Mouse (Mus musculus) embryonic facial prominence, embryonic 13.5 days (tissue): ENCODE results near the gene Rgcc. TPM values are rescaled to one million over a fixed set of nuclear protein-coding genes. Genes with fewer than 3 reads are reported as not detected.

Experiments used
- ATAC-seq: fragments of 200-750 bp; cut with Nextera tagmentation; 2 replicates; pipeline ENCODE4 v1.8.0; 2017; ENCODE audit warnings: low read depth; ENCODE audit not compliant: insufficient number of reproducible peaks, insufficient read depth, low FRiP score, low TSS enrichment
- H3K27ac ChIP-seq: fragments of 300-500 bp; sonication (generic); 2 replicates; pipeline ENCODE4 v1.5.1; 2015; ENCODE audit warnings: moderate library complexity, mild to moderate bottlenecking, inconsistent platforms
- H3K27me3 ChIP-seq: fragments of 300-500 bp; sonication (generic); 2 replicates; pipeline ENCODE4 v1.6.1; 2015; ENCODE audit warnings: mild to moderate bottlenecking, inconsistent platforms
- H3K36me3 ChIP-seq: fragments of 300-500 bp; sonication (generic); 2 replicates; pipeline ENCODE4 v1.6.1; 2015; ENCODE audit warnings: mild to moderate bottlenecking, inconsistent platforms
- H3K4me1 ChIP-seq: fragments of 300-500 bp; sonication (generic); 2 replicates; pipeline ENCODE4 v1.6.1; 2015; ENCODE audit warnings: inconsistent platforms
- H3K4me2 ChIP-seq: fragments of 300-500 bp; sonication (generic); 2 replicates; pipeline ENCODE4 v1.6.1; 2015; ENCODE audit warnings: moderate library complexity, mild to moderate bottlenecking, inconsistent platforms
- H3K4me3 ChIP-seq: fragments of 300-500 bp; sonication (generic); 2 replicates; pipeline ENCODE4 v1.5.1; 2015; ENCODE audit warnings: mild to moderate bottlenecking, inconsistent platforms
- H3K9ac ChIP-seq: fragments of 300-500 bp; sonication (generic); 2 replicates; pipeline ENCODE4 v1.6.1; 2015; ENCODE audit warnings: mild to moderate bottlenecking, inconsistent platforms
- H3K9me3 ChIP-seq: fragments of 300-500 bp; sonication (generic); 2 replicates; pipeline ENCODE4 v1.6.1; 2016; ENCODE audit warnings: inconsistent platforms
- WGBS: fragments of 180-500 bp; shearing (Covaris S2); methylation state at CpG from one replicate; pipeline ENCODE4 v1.1.7; 2015; ENCODE audit warnings: mixed read lengths; 5-methylcytosine and 5-hydroxymethylcytosine counted together
- polyA plus RNA-seq: library from polyadenylated mRNA; unstranded; fragments of >200 nt; fragmentation: Nextera tagmentation; extraction: Ambion mirVana; gene quantifications from 2 replicates; pipeline ENCODE4 v1.2.1, GENCODE M21; 2015

The Rgcc gene
- polyA plus RNA-seq, 1 experiment from 2014 or later: 52.6 TPM

DNA sequence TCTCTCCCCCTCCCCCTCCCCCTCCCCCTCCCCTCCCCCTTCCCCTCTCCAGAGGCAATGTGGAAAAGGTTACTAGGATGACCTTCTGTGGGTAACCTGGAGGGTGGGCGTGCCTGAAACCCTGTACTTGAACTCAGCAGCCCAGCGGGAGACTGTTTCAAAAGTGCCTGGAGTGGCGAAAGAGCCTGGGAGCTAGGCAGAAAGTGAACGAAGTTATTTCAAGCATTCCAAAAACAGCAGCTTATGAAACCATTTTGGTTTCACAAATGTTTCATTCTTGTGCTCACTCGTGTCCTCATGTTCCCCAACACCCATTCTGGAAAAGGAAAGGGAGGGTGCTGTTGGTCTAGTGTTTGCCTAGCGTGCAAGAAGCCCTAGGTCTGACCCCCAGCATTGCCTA is 1.6 kb downstream of the Rgcc start:
- Histone ChIP-seq H3K27ac (no peak overlapping the region), H3K4me3 (peak overlapping the region; percentile 59), H3K9me3 (no peaks in the 10 kb centered on the region), H3K4me2 (peak overlapping the region; percentile 94), H3K36me3 (no peaks in the 10 kb centered on the region), H3K9ac (peak overlapping the region; percentile 77; the same call in 1 of the 2 replicates), H3K27me3 (0 out of 2 replicates have a peak, but pooled peaks cover 3% of the 10 kb centered on the region), H3K4me1 (peaks cover 54% of the 10 kb centered on the region)
- 17% methylated on average over 6 of the region's 6 CpGs for WGBS
- ATAC-seq: no peak

DNA sequence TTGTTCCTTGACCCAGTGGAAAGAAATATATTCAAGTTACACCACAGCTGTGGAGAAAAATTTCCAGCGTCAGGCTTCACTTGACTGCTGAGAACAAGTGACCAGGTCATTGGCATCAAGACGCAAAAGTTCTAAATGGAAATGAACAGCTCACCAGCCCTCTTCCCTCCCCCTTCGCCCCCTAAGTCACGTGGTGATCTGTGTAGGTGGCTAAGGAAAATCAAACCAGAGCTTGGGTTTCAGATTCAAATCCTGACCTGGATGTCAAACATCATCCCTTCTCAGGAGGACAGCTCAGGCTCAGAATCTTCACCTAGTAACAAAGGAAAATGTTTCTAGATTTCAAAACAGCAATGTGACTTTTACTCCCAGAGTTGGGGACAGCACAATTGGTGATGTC is 2.2 kb downstream of the Rgcc start:
- no peaks in the 10 kb centered on the region for H3K36me3 ChIP-seq
- 0 out of 2 replicates have a peak overlapping the region, but pooled peaks have one; percentile 2 for H3K9ac ChIP-seq
- no peak for ATAC-seq
- H3K4me1 ChIP-seq: peaks cover 54% of the 10 kb centered on the region
- H3K27ac ChIP-seq: no peak overlapping the region
- H3K4me2 ChIP-seq: peak overlapping the region; percentile 94
- whole genome bisulfite sequencing: 28% methylated on average over 4 of the region's 4 CpGs
- 0 out of 2 replicates have a peak, but pooled peaks cover 3% of the 10 kb centered on the region for H3K27me3 ChIP-seq
- no peaks in the 10 kb centered on the region for H3K9me3 ChIP-seq
- peak overlapping the region; percentile 16 for H3K4me3 ChIP-seq

DNA sequence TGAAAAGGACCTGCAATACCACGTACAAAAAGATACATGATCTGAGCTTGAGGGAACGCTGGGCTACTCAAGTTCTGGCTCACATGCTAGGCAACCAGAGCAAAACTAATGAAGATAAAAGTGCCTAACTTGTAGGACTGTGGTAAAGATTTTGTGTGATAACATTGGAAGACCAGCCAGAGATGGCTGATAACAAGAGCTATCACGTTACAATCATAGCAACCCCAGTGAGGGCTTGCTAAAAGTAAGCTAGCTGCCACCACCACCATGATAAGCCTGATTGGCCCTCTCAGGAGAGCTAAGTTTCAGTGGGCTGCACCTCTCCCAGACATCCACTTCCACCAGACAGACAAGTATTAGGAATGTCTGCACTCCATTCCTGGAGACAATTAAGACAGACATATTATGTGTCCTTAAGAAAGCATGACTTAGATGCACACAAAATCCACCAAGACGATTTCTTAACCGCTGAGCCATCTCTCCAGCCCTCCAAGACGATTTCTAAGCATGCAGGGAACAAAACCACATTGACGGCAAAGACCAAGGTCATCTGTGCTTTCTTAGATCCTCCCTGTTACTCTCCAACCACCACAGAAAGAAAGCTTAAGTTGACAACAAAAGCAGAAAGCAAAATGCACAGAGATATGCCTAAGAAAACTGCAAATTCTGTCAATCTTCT is 3.0 kb downstream of the Rgcc start:
- 31% methylated on average over 7 of the region's 7 CpGs for WGBS
- H3K27ac ChIP-seq: peak overlapping the region; percentile 22; the same call in 1 of the 2 replicates
- H3K4me1 ChIP-seq: peaks cover 61% of the 10 kb centered on the region
- ATAC-seq: no peak
- 0 out of 2 replicates have a peak overlapping the region, but pooled peaks have one; percentile 2 for H3K9ac ChIP-seq
- no peaks in the 10 kb centered on the region for H3K9me3 ChIP-seq
- H3K36me3 ChIP-seq: no peaks in the 10 kb centered on the region
- H3K27me3 ChIP-seq: 0 out of 2 replicates have a peak, but pooled peaks cover 3% of the 10 kb centered on the region
- peak overlapping the region; percentile 16 for H3K4me3 ChIP-seq
- H3K4me2 ChIP-seq: peak overlapping the region; percentile 94

DNA sequence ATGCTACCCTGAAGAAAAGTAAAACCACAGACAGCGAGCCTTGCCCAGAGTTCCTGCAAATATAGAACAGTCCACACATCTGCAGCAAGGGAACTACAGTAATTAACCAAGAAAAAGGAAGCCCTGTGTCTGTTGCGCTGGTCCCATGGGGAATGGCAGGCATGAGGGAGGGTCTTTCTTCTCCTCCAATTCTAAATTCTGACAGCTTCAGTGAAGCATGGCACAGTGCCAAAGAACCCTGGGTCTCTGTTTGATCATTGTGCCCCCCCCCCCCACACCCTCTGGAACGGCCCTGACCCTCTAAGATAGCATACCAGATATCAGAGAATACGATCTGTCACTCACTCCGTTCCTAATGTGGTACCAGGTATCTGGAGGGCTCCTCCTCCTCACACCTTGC is 4.6 kb downstream of the Rgcc start:
- H3K4me2 ChIP-seq: peak overlapping the region; percentile 32
- no peak overlapping the region for H3K4me3 ChIP-seq
- 0 out of 2 replicates have a peak, but pooled peaks cover 3% of the 10 kb centered on the region for H3K27me3 ChIP-seq
- H3K4me1 ChIP-seq: peaks cover 76% of the 10 kb centered on the region
- no peaks in the 10 kb centered on the region for H3K36me3 ChIP-seq
- no peaks in the 10 kb centered on the region for H3K9me3 ChIP-seq
- WGBS: 9% methylated on average over 5 of the region's 5 CpGs
- H3K9ac ChIP-seq: peak overlapping the region; percentile 11; the same call in 1 of the 2 replicates
- no peak overlapping the region for H3K27ac ChIP-seq
- no peak for ATAC-seq

DNA sequence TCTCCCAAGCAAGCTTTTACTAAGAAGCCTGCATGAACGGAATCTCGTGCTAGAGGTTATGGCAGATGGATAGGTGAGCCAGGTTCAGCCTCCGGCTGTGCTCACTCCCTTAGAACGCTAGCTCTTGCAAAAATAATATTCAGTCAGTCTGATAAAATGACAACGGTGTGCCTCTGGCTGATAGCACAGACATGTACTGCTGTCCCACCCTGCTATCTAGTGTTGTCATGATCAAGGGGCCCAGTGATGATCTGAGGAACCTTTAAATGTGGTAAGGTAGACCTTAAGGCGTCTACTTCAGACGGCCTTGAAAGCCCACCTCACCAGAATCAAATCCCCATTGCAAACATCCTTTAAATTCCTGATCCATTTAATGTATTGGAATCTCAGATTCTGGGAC is 5.2 kb downstream of the Rgcc start:
- H3K27me3 ChIP-seq: 0 out of 2 replicates have a peak, but pooled peaks cover 3% of the 10 kb centered on the region
- WGBS: 74% methylated on average over 7 of the region's 7 CpGs

DNA sequence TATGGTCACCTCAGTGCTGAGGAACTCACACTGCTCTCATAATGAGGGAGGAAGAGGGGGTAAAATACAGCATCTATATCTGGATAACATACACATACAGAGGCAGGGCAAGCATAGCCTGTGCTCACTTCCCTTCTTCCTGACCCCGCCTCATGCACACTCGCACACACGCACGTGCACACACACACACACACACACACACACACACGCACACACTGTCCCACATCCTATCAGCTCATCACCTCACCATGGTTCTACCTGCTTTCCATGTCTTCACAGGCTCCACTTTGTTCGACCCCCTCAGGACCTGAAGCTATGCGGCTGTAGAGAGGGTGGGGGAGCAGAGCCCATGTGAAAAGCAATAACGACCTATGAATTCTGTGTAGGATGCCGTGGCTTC is 5.9 kb downstream of the Rgcc start:
- peaks cover 75% of the 10 kb centered on the region for H3K4me1 ChIP-seq
- H3K4me3 ChIP-seq: no peak overlapping the region
- 83% methylated on average over 9 of the region's 9 CpGs for WGBS
- no peak overlapping the region for H3K4me2 ChIP-seq
- no peak overlapping the region for H3K9ac ChIP-seq
- H3K27me3 ChIP-seq: 0 out of 2 replicates have a peak, but pooled peaks cover 3% of the 10 kb centered on the region
- H3K9me3 ChIP-seq: no peaks in the 10 kb centered on the region
- H3K36me3 ChIP-seq: no peaks in the 10 kb centered on the region
- no peak overlapping the region for H3K27ac ChIP-seq
- no peak for ATAC-seq

More for the DNA sequence above, 5.2 kb downstream of the Rgcc start:
- H3K27ac ChIP-seq: no peak overlapping the region
- H3K4me1 ChIP-seq: peaks cover 75% of the 10 kb centered on the region
- H3K4me3 ChIP-seq: no peak overlapping the region
- H3K9ac ChIP-seq: no peak overlapping the region
- H3K36me3 ChIP-seq: no peaks in the 10 kb centered on the region
- no peaks in the 10 kb centered on the region for H3K9me3 ChIP-seq
- ATAC-seq: no peak
- H3K4me2 ChIP-seq: no peak overlapping the region

DNA sequence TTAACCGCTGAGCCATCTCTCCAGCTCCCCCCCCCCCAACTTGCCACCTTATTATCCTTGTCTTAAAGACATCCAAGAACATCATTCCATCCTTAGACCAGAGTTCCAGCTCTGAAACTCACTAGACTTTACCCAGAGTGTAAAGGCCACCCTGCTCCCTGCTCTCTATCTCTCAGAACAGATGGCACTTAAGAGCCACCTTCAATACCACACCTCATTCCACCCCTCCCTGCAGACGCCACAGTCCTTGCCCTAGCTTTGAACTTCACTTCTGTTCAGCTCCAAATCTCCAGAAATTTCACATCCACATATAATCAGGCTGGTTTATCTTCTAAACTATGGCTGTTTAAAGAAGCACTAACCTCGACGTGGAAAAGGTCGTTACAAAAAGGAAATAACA is 6.5 kb downstream of the Rgcc start:
- Histone ChIP-seq H3K27me3 (no peaks in the 10 kb centered on the region), H3K36me3 (no peaks in the 10 kb centered on the region), H3K4me3 (no peak overlapping the region), H3K9me3 (no peaks in the 10 kb centered on the region), H3K9ac (no peak overlapping the region), H3K4me1 (peaks cover 75% of the 10 kb centered on the region), H3K27ac (no peak overlapping the region), H3K4me2 (no peak overlapping the region)
- ATAC-seq: no peak
- 65% methylated on average over 5 of the region's 5 CpGs for WGBS

DNA sequence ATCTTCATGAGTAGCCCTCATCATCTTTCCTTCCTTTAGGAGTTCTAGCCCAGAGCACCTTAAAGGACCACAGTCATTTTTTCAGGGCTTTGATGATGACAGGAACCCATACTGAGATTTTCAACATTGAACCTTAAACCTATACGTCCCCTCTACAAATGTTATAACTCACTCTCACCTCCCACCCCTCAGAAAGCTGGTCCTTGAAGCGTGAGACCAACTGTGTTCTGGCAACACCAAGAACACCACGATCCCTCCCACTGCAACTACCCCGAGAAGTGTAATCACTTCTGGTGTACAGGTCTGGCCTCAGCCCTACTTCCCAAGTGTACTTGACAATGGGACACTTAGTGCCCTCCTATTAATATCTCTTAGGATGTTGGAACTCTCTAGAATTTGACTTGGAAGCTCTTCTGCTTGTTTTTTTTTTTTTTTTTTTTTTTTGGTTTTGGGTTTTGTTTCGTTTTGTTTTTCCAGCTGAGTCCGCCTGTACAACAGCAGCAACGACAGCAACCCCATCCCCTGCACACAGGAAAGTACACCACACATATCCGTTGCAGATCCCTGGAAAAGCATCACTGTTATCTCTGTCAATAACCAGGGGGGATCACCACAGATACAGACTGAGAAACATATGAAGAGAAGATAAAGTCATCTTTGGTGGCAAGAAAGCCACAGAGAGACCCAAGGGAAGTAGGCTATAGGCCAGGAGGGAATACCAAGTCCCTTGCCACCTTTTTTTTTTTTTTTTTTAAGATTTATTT is 7.2 kb downstream of the Rgcc start:
- WGBS: 76% methylated on average over 8 of the region's 8 CpGs
- Histone ChIP-seq H3K27me3 (no peaks in the 10 kb centered on the region), H3K4me3 (no peak overlapping the region), H3K27ac (no peak overlapping the region), H3K4me2 (0 out of 2 replicates have a peak overlapping the region, but pooled peaks have one; percentile 30), H3K36me3 (no peaks in the 10 kb centered on the region), H3K9me3 (no peaks in the 10 kb centered on the region), H3K9ac (no peak overlapping the region), H3K4me1 (peaks cover 78% of the 10 kb centered on the region)
- no peak for ATAC-seq

DNA sequence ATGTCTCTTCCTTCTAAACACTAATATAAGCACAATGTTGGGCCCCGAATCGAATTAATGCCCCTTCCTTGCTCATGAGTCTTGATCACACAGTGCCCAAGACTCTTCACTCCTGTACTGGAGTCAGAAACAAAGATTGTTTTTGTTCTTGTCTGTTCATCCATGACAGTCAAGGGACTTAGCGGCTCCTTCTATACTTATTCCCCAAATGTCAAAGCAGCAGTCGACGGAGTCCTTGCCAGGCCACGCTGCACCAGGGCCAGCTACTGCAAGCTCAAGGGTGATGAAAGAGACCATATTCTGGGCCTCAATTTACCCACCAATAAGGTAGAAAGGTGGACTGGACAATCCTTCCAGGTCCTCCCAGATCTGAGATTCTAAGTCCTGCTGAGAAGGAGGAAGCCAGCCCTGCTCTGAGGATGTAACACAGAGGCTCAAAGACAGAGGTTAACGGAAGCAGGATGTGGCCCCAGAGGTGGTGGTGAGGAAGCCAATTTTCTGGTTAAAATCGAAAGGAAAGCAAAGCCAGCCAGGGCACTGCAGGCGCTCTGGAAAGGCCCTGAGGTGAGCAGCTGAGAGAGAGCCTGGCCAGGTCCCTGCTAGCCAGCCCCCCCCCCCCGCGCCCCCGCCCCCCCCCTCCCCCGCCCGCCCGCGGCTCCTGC is 8.2 kb downstream of the Rgcc start:
- H3K4me2 ChIP-seq: peak overlapping the region; percentile 30
- peaks cover 68% of the 10 kb centered on the region for H3K4me1 ChIP-seq
- no peaks in the 10 kb centered on the region for H3K9me3 ChIP-seq
- no peak overlapping the region for H3K4me3 ChIP-seq
- peak overlapping the region; percentile 44 for H3K27ac ChIP-seq
- WGBS: 33% methylated on average over 9 of the region's 16 CpGs
- no peak for ATAC-seq
- H3K9ac ChIP-seq: no peak overlapping the region
- H3K36me3 ChIP-seq: peaks cover 3% of the 10 kb centered on the region
- no peaks in the 10 kb centered on the region for H3K27me3 ChIP-seq

DNA sequence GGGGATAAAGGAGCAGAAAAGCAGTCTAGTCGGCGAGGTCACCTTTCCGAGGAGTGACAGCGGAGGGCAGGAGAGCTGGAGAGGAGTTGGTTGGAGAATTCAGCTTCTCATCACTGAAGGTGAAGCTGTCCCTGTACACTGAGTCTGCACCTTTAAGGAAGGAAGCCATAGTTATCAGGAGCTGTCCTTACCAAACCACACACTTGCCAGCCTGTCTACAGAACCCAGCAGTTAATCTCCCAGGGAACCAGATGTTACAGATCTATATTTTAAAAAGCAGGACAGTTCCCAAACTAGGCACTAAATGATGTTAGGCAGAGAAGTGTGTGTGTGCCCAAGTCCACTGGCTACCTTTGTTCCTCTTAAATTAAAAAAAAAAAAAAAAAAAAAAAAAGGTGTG is 9.8 kb downstream of the Rgcc start:
- Histone ChIP-seq H3K27me3 (no peaks in the 10 kb centered on the region), H3K36me3 (peaks cover 7% of the 10 kb centered on the region), H3K4me2 (no peak overlapping the region), H3K4me1 (peaks cover 56% of the 10 kb centered on the region), H3K9me3 (no peaks in the 10 kb centered on the region), H3K9ac (no peak overlapping the region), H3K4me3 (no peak overlapping the region), H3K27ac (no peak overlapping the region)
- ATAC-seq: no peak
- 88% methylated on average over 4 of the region's 4 CpGs for WGBS

DNA sequence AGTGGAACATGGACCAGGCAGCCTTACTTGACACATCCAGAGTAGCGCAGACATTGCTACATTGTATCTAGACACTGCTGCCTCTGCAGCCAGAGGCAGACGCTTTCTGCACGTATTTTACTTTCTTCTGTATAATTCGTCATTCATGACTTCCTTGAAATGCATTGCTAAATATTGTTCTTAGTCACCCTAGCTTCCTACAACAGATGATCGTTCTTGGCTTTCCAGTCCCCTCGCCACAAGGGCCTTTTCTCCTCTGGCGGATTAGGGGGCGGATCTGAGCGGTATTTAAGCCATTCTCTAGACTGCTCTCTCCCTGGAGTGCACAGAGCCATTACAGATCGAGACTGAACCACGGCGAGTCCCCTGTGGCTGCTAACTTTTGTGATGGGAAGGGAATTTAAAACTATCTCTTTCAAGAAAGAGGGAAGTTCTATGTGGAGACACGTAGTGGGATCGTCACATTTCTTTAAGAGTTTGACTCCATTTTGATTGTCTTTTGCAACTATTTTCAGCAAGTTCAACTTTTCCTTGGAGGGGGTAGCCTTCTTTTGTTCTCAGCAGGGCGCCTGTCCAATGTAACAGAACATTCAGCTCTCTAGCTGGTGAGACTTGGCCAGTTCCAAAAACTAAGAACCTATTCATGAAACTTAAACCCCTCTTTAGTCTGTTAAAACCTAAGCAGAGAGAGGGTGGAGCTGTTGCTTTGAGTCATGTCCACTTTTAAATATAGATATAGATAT is 10.6 kb downstream of the Rgcc start:
- Histone ChIP-seq H3K36me3 (peaks cover 7% of the 10 kb centered on the region), H3K9me3 (no peaks in the 10 kb centered on the region), H3K27ac (no peak overlapping the region; the same call in 1 of the 2 replicates), H3K27me3 (no peaks in the 10 kb centered on the region), H3K4me1 (peaks cover 52% of the 10 kb centered on the region), H3K9ac (no peak overlapping the region), H3K4me2 (peak overlapping the region; percentile 36), H3K4me3 (no peak overlapping the region)
- 25% methylated on average over 15 of the region's 15 CpGs for WGBS
- no peak for ATAC-seq
